Mouse (Mus musculus): ENCODE data around the gene Timm10b. TPM values are rescaled to one million over a fixed set of nuclear protein-coding genes. Genes with fewer than 3 reads are reported as not detected.
A peak's percentile ranks its signal among the peaks of the same experiment; 100 is the strongest.

Timm10b gene
- polyA plus RNA-seq (2014; fragmentation: Nextera tagmentation; extraction: Ambion mirVana), result 150 and 152 TPM in 2 replicates

- ATAC-seq (replicated peaks; ENCODE audit: insufficient number of reproducible peaks, low FRiP score, low TSS enrichment, low read depth) (peak; percentile 5), DNase-seq (ENCODE audit: low spot score) (no peak)
- Histone ChIP-seq H3K9ac (replicated peaks; ENCODE audit: low read length) (peak within 1 kb of the TSS; percentile 84), H3K36me3 (replicated peaks; ENCODE audit: control insufficient read depth, insufficient read depth, low read depth, low read length) (peaks cover 2% of the 10 kb centered on the region; the same call in 1 of the 2 replicates), H3K9me3 (replicated peaks; ENCODE audit: control insufficient read depth, low read length) (no peaks in the 10 kb centered on the region), H3K4me3 (ENCODE audit: low read depth, low read length) (peak within 1 kb of the TSS; percentile 80), H3K4me2 (ENCODE audit: low read depth, low read length) (peak within 1 kb of the TSS; percentile 91), H3K27ac (replicated peaks; ENCODE audit: low read depth, low read length) (peak within 1 kb of the TSS; percentile 47; the same call in 1 of the 2 replicates), H3K4me1 (ENCODE audit: control insufficient read depth, insufficient read depth, low read length) (peaks cover 2% of the 10 kb centered on the region; the same call in 1 of the 2 replicates), H3K27me3 (ENCODE audit: control insufficient read depth, insufficient read depth, low read length) (no peaks in the 10 kb centered on the region)
- 7% methylated on average over 2 of the region's 2 CpGs for WGBS
Measured at GRCm38 (mm10) chr7:105639756-105640155, at the start of gene Timm10b. Timm10b (plus strand) TSS chr7:105640056.

DNA sequence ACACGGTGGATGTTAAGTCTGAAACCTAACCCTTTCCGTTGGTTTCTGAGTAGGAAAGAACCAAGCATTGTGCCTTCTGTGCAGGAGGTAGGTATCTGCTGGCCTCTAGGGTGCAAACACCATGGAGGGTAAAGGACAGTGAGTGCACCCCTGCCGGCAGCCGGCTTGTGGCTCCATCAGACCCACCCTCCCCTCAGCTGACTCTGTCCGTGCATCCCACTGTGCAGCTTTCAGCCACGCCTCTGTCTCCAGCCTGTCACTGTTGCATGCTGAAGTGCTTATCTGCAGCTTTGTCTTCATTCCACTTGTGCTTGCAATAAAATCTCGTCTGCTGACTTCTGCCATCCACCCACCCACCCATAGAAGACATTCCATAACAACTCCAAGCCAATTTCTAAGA lies 49.8 kb upstream of the Timm10b start:
- H3K4me1 ChIP-seq (ENCODE audit: control insufficient read depth, insufficient read depth, low read length), result no peaks in the 10 kb centered on the region
- DNase-seq (ENCODE audit: low spot score), result no peak

DNA sequence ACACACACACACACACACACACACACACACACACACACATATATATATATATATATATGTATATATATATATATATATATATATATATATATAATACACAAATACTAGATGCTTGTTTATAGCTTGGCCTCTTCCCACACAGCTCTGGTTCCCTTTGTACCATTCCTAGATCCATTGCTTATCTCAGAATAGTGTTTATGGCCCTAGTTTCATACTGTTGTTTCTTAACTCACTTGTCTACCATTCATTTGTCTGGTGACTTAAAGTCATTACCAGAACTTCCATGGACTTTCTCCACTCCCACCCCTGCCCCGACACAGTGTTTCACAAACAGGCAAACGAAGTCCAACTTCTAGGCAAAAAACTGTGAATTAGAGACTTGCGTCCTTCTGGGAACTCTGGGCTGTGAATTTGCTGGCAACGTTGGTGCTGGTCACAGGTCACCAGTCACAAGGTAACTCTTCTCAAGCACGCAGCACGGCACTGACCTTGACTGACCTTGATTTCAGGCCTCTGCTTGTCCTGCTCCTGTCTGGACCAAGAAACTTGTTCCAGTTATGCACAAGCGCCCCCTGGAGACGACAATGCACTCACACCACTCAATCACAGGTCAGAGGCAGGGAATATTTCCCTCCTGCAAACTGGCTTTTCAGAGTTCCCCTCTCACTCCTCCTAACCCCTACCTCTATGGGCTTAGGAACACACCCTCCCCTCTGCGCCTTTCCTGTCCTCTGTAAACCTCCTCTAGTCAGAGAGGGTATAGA lies 36.8 kb upstream of the Timm10b start:
- WGBS, result 30% methylated on average over 9 of the region's 9 CpGs
- ATAC-seq (replicated peaks; ENCODE audit: insufficient number of reproducible peaks, low FRiP score, low TSS enrichment, low read depth) (0 out of 2 replicates have a peak, but pooled peaks have one; percentile 20), DNase-seq (ENCODE audit: low spot score) (peak; percentile 75)
- no peaks in the 10 kb centered on the region for H3K9me3 ChIP-seq (replicated peaks; ENCODE audit: control insufficient read depth, low read length)
- no peak overlapping the region for H3K9ac ChIP-seq (replicated peaks; ENCODE audit: low read length)
- H3K4me1 ChIP-seq (ENCODE audit: control insufficient read depth, insufficient read depth, low read length), result no peaks in the 10 kb centered on the region
- H3K4me3 ChIP-seq (ENCODE audit: low read depth, low read length), result no peak overlapping the region
- no peaks in the 10 kb centered on the region for H3K36me3 ChIP-seq (replicated peaks; ENCODE audit: control insufficient read depth, insufficient read depth, low read depth, low read length)
- H3K27ac ChIP-seq (replicated peaks; ENCODE audit: low read depth, low read length), result no peak overlapping the region
- no peaks in the 10 kb centered on the region for H3K27me3 ChIP-seq (ENCODE audit: control insufficient read depth, insufficient read depth, low read length)
- no peak overlapping the region for H3K4me2 ChIP-seq (ENCODE audit: low read depth, low read length)

More for the DNA sequence above, 49.8 kb upstream of the Timm10b start:
- Histone ChIP-seq H3K27me3 (ENCODE audit: control insufficient read depth, insufficient read depth, low read length) (no peaks in the 10 kb centered on the region), H3K9ac (replicated peaks; ENCODE audit: low read length) (no peak overlapping the region), H3K4me2 (ENCODE audit: low read depth, low read length) (no peak overlapping the region), H3K27ac (replicated peaks; ENCODE audit: low read depth, low read length) (no peak overlapping the region), H3K4me3 (ENCODE audit: low read depth, low read length) (no peak overlapping the region), H3K36me3 (replicated peaks; ENCODE audit: control insufficient read depth, insufficient read depth, low read depth, low read length) (no peaks in the 10 kb centered on the region), H3K9me3 (replicated peaks; ENCODE audit: control insufficient read depth, low read length) (no peaks in the 10 kb centered on the region)
- WGBS, result 21% methylated on average over 7 of the region's 7 CpGs
- no peak for ATAC-seq (replicated peaks; ENCODE audit: insufficient number of reproducible peaks, low FRiP score, low TSS enrichment, low read depth)

GRCm38 (mm10) chr7:105608467-105608866 lies 31.4 kb upstream of the Timm10b start:
- Histone ChIP-seq H3K4me2 (ENCODE audit: low read depth, low read length) (no peak overlapping the region), H3K27ac (replicated peaks; ENCODE audit: low read depth, low read length) (no peak overlapping the region), H3K4me3 (ENCODE audit: low read depth, low read length) (no peak overlapping the region), H3K4me1 (ENCODE audit: control insufficient read depth, insufficient read depth, low read length) (no peaks in the 10 kb centered on the region), H3K9ac (replicated peaks; ENCODE audit: low read length) (no peak overlapping the region), H3K27me3 (ENCODE audit: control insufficient read depth, insufficient read depth, low read length) (no peaks in the 10 kb centered on the region), H3K9me3 (replicated peaks; ENCODE audit: control insufficient read depth, low read length) (no peaks in the 10 kb centered on the region), H3K36me3 (replicated peaks; ENCODE audit: control insufficient read depth, insufficient read depth, low read depth, low read length) (peaks cover 10% of the 10 kb centered on the region)
- DNase-seq (ENCODE audit: low spot score), result no peak
- no peak for ATAC-seq (replicated peaks; ENCODE audit: insufficient number of reproducible peaks, low FRiP score, low TSS enrichment, low read depth)
- 87% methylated on average over 3 of the region's 3 CpGs for WGBS

GRCm38 (mm10) chr7:105611767-105612166 lies 28.1 kb upstream of the Timm10b start:
- no peaks in the 10 kb centered on the region for H3K27me3 ChIP-seq (ENCODE audit: control insufficient read depth, insufficient read depth, low read length)
- WGBS, result 83% methylated on average over 1 of the region's 1 CpGs
- H3K4me3 ChIP-seq (ENCODE audit: low read depth, low read length), result no peak overlapping the region
- H3K27ac ChIP-seq (replicated peaks; ENCODE audit: low read depth, low read length), result no peak overlapping the region
- no peak overlapping the region for H3K9ac ChIP-seq (replicated peaks; ENCODE audit: low read length)
- no peak for ATAC-seq (replicated peaks; ENCODE audit: insufficient number of reproducible peaks, low FRiP score, low TSS enrichment, low read depth)
- DNase-seq (ENCODE audit: low spot score), result no peak
- H3K9me3 ChIP-seq (replicated peaks; ENCODE audit: control insufficient read depth, low read length), result no peaks in the 10 kb centered on the region
- H3K36me3 ChIP-seq (replicated peaks; ENCODE audit: control insufficient read depth, insufficient read depth, low read depth, low read length), result peaks cover 10% of the 10 kb centered on the region
- H3K4me2 ChIP-seq (ENCODE audit: low read depth, low read length), result no peak overlapping the region
- H3K4me1 ChIP-seq (ENCODE audit: control insufficient read depth, insufficient read depth, low read length), result no peaks in the 10 kb centered on the region

- Histone ChIP-seq H3K36me3 (replicated peaks; ENCODE audit: control insufficient read depth, insufficient read depth, low read depth, low read length) (peaks cover 10% of the 10 kb centered on the region), H3K9me3 (replicated peaks; ENCODE audit: control insufficient read depth, low read length) (no peaks in the 10 kb centered on the region), H3K4me3 (ENCODE audit: low read depth, low read length) (no peak overlapping the region), H3K27me3 (ENCODE audit: control insufficient read depth, insufficient read depth, low read length) (no peaks in the 10 kb centered on the region), H3K27ac (replicated peaks; ENCODE audit: low read depth, low read length) (no peak overlapping the region), H3K4me1 (ENCODE audit: control insufficient read depth, insufficient read depth, low read length) (no peaks in the 10 kb centered on the region), H3K9ac (replicated peaks; ENCODE audit: low read length) (no peak overlapping the region), H3K4me2 (ENCODE audit: low read depth, low read length) (no peak overlapping the region)
- ATAC-seq (replicated peaks; ENCODE audit: insufficient number of reproducible peaks, low FRiP score, low TSS enrichment, low read depth) (no peak), DNase-seq (ENCODE audit: low spot score) (no peak)
- 91% methylated on average over 1 of the region's 1 CpGs for WGBS
Measured at GRCm38 (mm10) chr7:105614400-105614799, 25.5 kb upstream of the Timm10b start.

GRCm38 (mm10) chr7:105615720-105616119 lies 24.1 kb upstream of the Timm10b start:
- Histone ChIP-seq H3K4me3 (ENCODE audit: low read depth, low read length) (no peak overlapping the region), H3K9me3 (replicated peaks; ENCODE audit: control insufficient read depth, low read length) (no peaks in the 10 kb centered on the region), H3K27ac (replicated peaks; ENCODE audit: low read depth, low read length) (no peak overlapping the region), H3K4me1 (ENCODE audit: control insufficient read depth, insufficient read depth, low read length) (no peaks in the 10 kb centered on the region), H3K9ac (replicated peaks; ENCODE audit: low read length) (no peak overlapping the region), H3K27me3 (ENCODE audit: control insufficient read depth, insufficient read depth, low read length) (no peaks in the 10 kb centered on the region), H3K4me2 (ENCODE audit: low read depth, low read length) (no peak overlapping the region), H3K36me3 (replicated peaks; ENCODE audit: control insufficient read depth, insufficient read depth, low read depth, low read length) (peaks cover 7% of the 10 kb centered on the region)
- ATAC-seq (replicated peaks; ENCODE audit: insufficient number of reproducible peaks, low FRiP score, low TSS enrichment, low read depth) (no peak), DNase-seq (ENCODE audit: low spot score) (no peak)
- 89% methylated on average over 1 of the region's 1 CpGs for WGBS

DNA sequence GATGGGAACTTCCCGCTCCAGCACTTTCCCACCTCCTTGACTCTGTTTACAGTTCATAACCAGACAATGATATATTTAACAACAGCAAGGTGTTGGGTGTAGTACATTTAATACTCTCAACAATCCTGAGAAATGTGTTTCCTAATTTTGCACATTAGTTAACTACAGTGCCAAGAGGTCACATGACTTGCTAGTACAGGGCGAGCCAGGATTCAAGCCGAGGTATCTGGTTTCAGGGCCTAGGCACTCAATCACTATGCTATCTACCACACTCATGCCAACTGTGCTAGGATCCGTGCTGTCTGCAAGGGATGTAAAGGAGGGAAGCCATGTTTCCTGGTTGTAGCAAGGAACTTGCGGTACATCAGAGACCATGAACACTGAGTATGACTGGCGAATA lies 23.3 kb upstream of the Timm10b start:
- ATAC-seq (replicated peaks; ENCODE audit: insufficient number of reproducible peaks, low FRiP score, low TSS enrichment, low read depth), result no peak
- no peak overlapping the region for H3K4me2 ChIP-seq (ENCODE audit: low read depth, low read length)
- no peaks in the 10 kb centered on the region for H3K4me1 ChIP-seq (ENCODE audit: control insufficient read depth, insufficient read depth, low read length)
- no peak overlapping the region for H3K9ac ChIP-seq (replicated peaks; ENCODE audit: low read length)
- H3K27ac ChIP-seq (replicated peaks; ENCODE audit: low read depth, low read length), result no peak overlapping the region
- no peaks in the 10 kb centered on the region for H3K9me3 ChIP-seq (replicated peaks; ENCODE audit: control insufficient read depth, low read length)
- WGBS, result 86% methylated on average over 6 of the region's 6 CpGs
- H3K27me3 ChIP-seq (ENCODE audit: control insufficient read depth, insufficient read depth, low read length), result no peaks in the 10 kb centered on the region
- H3K36me3 ChIP-seq (replicated peaks; ENCODE audit: control insufficient read depth, insufficient read depth, low read depth, low read length), result peaks cover 3% of the 10 kb centered on the region
- DNase-seq (ENCODE audit: low spot score), result no peak
- no peak overlapping the region for H3K4me3 ChIP-seq (ENCODE audit: low read depth, low read length)

Data from embryonic facial prominence, embryonic 11.5 days (tissue).